Mouse (Mus musculus): Measurements from ENCODE around the gene Snrpg. TPM values are rescaled to one million over a fixed set of nuclear protein-coding genes. Genes with fewer than 3 reads are reported as not detected.

Gene Snrpg
- total RNA-seq, 2 experiments from 2014 or later: 69.9 to 538 TPM

- no peak for ATAC-seq (replicated peaks; ENCODE audit: poor library complexity)
Measured at GRCm38 (mm10) chr6:86397257-86397980, 26.3 kb downstream of the Snrpg start.

GRCm38 (mm10) chr6:86398986-86399385, 27.9 kb downstream of the Snrpg start:
- no peak for ATAC-seq (replicated peaks; ENCODE audit: poor library complexity)

- no peak for ATAC-seq (replicated peaks; ENCODE audit: poor library complexity)
Measured at GRCm38 (mm10) chr6:86399995-86400394, 28.9 kb downstream of the Snrpg start.

- ATAC-seq (replicated peaks; ENCODE audit: poor library complexity): peak; percentile 59
Measured at GRCm38 (mm10) chr6:86400972-86401371, 29.9 kb downstream of the Snrpg start.

GRCm38 (mm10) chr6:86402681-86403607, 31.8 kb downstream of the Snrpg start:
- ATAC-seq (replicated peaks; ENCODE audit: poor library complexity): no peak

GRCm38 (mm10) chr6:86403728-86404099, 32.6 kb downstream of the Snrpg start:
- ATAC-seq (replicated peaks; ENCODE audit: poor library complexity): peak; percentile 59

GRCm38 (mm10) chr6:86404100-86404861, 33.2 kb downstream of the Snrpg start, which contains the start of gene Tia1:
Gene Tia1, plus strand, starts transcription at chr6:86404219.
- ATAC-seq (replicated peaks; ENCODE audit: poor library complexity): peak; percentile 87

- ATAC-seq (replicated peaks; ENCODE audit: poor library complexity): no peak
Measured at GRCm38 (mm10) chr6:86404996-86405395, 33.9 kb downstream of the Snrpg start.

GRCm38 (mm10) chr6:86406306-86406705, 35.2 kb downstream of the Snrpg start:
- ATAC-seq (replicated peaks; ENCODE audit: poor library complexity): no peak

- peak; percentile 68 for ATAC-seq (replicated peaks; ENCODE audit: poor library complexity)
Measured at GRCm38 (mm10) chr6:86418711-86419110, 47.6 kb downstream of the Snrpg start.

- no peak for ATAC-seq (replicated peaks; ENCODE audit: poor library complexity)
Measured at GRCm38 (mm10) chr6:86419239-86419638, 48.1 kb downstream of the Snrpg start.

GRCm38 (mm10) chr6:86420491-86420890, 49.4 kb downstream of the Snrpg start:
- ATAC-seq (replicated peaks; ENCODE audit: poor library complexity): peak; percentile 97

- no peak for ATAC-seq (replicated peaks; ENCODE audit: poor library complexity)
Measured at GRCm38 (mm10) chr6:86426358-86426757, 55.3 kb downstream of the Snrpg start, which contains the start of gene Gm44790. Gene Gm44790, plus strand, starts transcription at chr6:86426658.

Other genes with a start within 250 kb of the Snrpg start
- 0.52 and 0.71 TPM in 2 replicates for gene Tgfa, start 176.1 kb upstream of the Snrpg start, total RNA-seq (2015)
- 0.20 TPM in 1 of 2 replicates, not detected in the other for gene Tgfa, start 176.1 kb upstream of the Snrpg start, total RNA-seq (2017)
- 55.2 and 59.2 TPM in 2 replicates for gene Fam136a, start 5.7 kb upstream of the Snrpg start, total RNA-seq (2015)
- 78.4 and 102 TPM in 2 replicates for gene Fam136a, start 5.7 kb upstream of the Snrpg start, total RNA-seq (2017)
- gene Pcyox1, start 25.9 kb downstream of the Snrpg start, total RNA-seq (2015): 33.1 and 40.5 TPM in 2 replicates
- 65.6 and 88.1 TPM in 2 replicates for gene Pcyox1, start 25.9 kb downstream of the Snrpg start, total RNA-seq (2017)
- gene Tia1, start 32.9 kb downstream of the Snrpg start, total RNA-seq (2015): 67.3 and 125 TPM in 2 replicates
- gene Tia1, start 32.9 kb downstream of the Snrpg start, total RNA-seq (2017): 75.5 and 98.4 TPM in 2 replicates
- gene Gm44790, start 55.4 kb downstream of the Snrpg start, total RNA-seq (2015): not detected in 2 replicates
- 1.8 TPM in 1 of 2 replicates, not detected in the other for gene Gm44790, start 55.4 kb downstream of the Snrpg start, total RNA-seq (2017)
- gene C87436, start 67.1 kb downstream of the Snrpg start, total RNA-seq (2015): 27.1 and 45.4 TPM in 2 replicates
- gene C87436, start 67.1 kb downstream of the Snrpg start, total RNA-seq (2017): 25.6 and 45.9 TPM in 2 replicates
- 333 and 352 TPM in 2 replicates for gene Pcbp1, start 155.0 kb downstream of the Snrpg start, total RNA-seq (2015)
- 107 and 114 TPM in 2 replicates for gene Pcbp1, start 155.0 kb downstream of the Snrpg start, total RNA-seq (2017)

Data from megakaryocyte progenitor cell, adult 5-6 weeks (primary cell).